Mouse (Mus musculus) T-cell, adult 66 days (primary cell): ENCODE data around the gene Zfp235. TPM values are rescaled to one million over a fixed set of nuclear protein-coding genes. Genes with fewer than 3 reads are reported as not detected.

Experiments
- total RNA-seq, 2 experiments: library from RNA; stranded (reverse); gene quantifications; 3 replicates in 1 of 2; 4 replicates in 1 of 2; pipeline ENCODE4 v1.2.4; 2023

Zfp235 gene
- 10 to 100 TPM; 10.0 to 10.5 TPM for total RNA-seq

GRCm38 (mm10) chr7:24133996-24134828, at the start of gene Zfp235:
Gene Zfp235, plus strand, starts transcription at chr7:24134169.

GRCm38 (mm10) chr7:24112156-24112856, 21.7 kb upstream of the Zfp235 start, which contains the start of gene Zfp112:
Gene Zfp112, plus strand, starts transcription at chr7:24112314.

GRCm38 (mm10) chr7:24174618-24175336, 40.8 kb downstream of the Zfp235 start, which contains the start of gene Zfp114:
Gene Zfp114, plus strand, starts transcription at chr7:24175060.

Other genes starting within 250 kb of the Zfp235 start
- not detected for gene Vmn1r178, start 242.2 kb upstream of the Zfp235 start, total RNA-seq
- gene Vmn1r179, start 207.2 kb upstream of the Zfp235 start, total RNA-seq: not detected
- gene Vmn1r180, start 183.5 kb upstream of the Zfp235 start, total RNA-seq: not detected
- not detected for gene Vmn1r181, start 159.6 kb upstream of the Zfp235 start, total RNA-seq
- not detected for gene V1rd19, start 132.5 kb upstream of the Zfp235 start, total RNA-seq
- gene Vmn1r183, start 80.9 kb upstream of the Zfp235 start, total RNA-seq: not detected
- 10 to 100 TPM; 37.5 to 41.5 TPM for gene Zfp180, start 52.2 kb upstream of the Zfp235 start, total RNA-seq
- 1 to 10 TPM; 5.9 to 6.7 TPM for gene Zfp112, start 21.9 kb upstream of the Zfp235 start, total RNA-seq
- gene Zfp114, start 40.9 kb downstream of the Zfp235 start, total RNA-seq: under 1 TPM; 0.24 to 0.84 TPM
- gene Zfp111, start 77.3 kb downstream of the Zfp235 start, total RNA-seq: under 1 TPM; 0.18 to 0.29 TPM
- gene Zfp109, start 103.4 kb downstream of the Zfp235 start, total RNA-seq: 1 to 10 TPM; 4.1 to 6.1 TPM
- under 1 TPM; 0.55 to 0.59 TPM for gene Zfp108, start 120.6 kb downstream of the Zfp235 start, total RNA-seq
- gene Zfp93, start 136.3 kb downstream of the Zfp235 start, total RNA-seq: 1 to 10 TPM; 1.8 to 2.8 TPM
- 10 to 100 TPM; 13.8 to 15.5 TPM for gene Zfp61, start 167.1 kb downstream of the Zfp235 start, total RNA-seq
- 1 to 10 TPM; 6.0 to 6.6 TPM for gene Zfp94, start 182.5 kb downstream of the Zfp235 start, total RNA-seq
- not detected for gene Tescl, start 199.8 kb downstream of the Zfp235 start, total RNA-seq
- gene Lypd5, start 215.0 kb downstream of the Zfp235 start, total RNA-seq: not detected
- 100 to 1,000 TPM; 172 to 196 TPM for gene Kcnn4, start 236.1 kb downstream of the Zfp235 start, total RNA-seq